Comparison of ENCODE assay signal across 7 mouse cellular contexts in genomic region chr7:99073734-99074372, GRCm38 (mm10).
DNase-seq lines count a peak whose midpoint lies in the region; ATAC-seq and TF ChIP-seq lines count a peak whose summit lies in the region.

No protein-coding gene starts in this region.

- no peaks in the 10 kb centered on the region for H3K9me3 ChIP-seq in lung, embryonic 14.5 days (ENCODE audit: low read depth, low read length)
- no peaks in the 10 kb centered on the region for H3K9me3 ChIP-seq in forebrain, embryonic 16.5 days (ENCODE audit: control insufficient read depth, low read length)
- no peaks in the 10 kb centered on the region for H3K9me3 ChIP-seq in neural tube, embryonic 13.5 days

- peaks cover 23% of the 10 kb centered on the region for H3K4me1 ChIP-seq in lung, embryonic 14.5 days (ENCODE audit: insufficient read depth)
- 0 out of 2 replicates have a peak, but pooled peaks cover 4% of the 10 kb centered on the region for H3K4me1 ChIP-seq in forebrain, embryonic 16.5 days (replicated peaks; ENCODE audit: control insufficient read depth, insufficient read depth, low read length)
- H3K4me1 ChIP-seq in neural tube, embryonic 13.5 days (replicated peaks): no peaks in the 10 kb centered on the region

- no peak overlapping the region for H3K27ac ChIP-seq in lung, embryonic 14.5 days (ENCODE audit: low read depth)
- H3K27ac ChIP-seq in forebrain, embryonic 16.5 days (ENCODE audit: low read length): no peak overlapping the region
- H3K27ac ChIP-seq in neural tube, embryonic 13.5 days (replicated peaks): no peak overlapping the region

- 0 out of 2 replicates have a peak, but pooled peaks cover 7% of the 10 kb centered on the region for H3K36me3 ChIP-seq in lung, embryonic 14.5 days (ENCODE audit: insufficient read depth)
- no peaks in the 10 kb centered on the region for H3K36me3 ChIP-seq in forebrain, embryonic 16.5 days (ENCODE audit: control insufficient read depth, insufficient read depth)
- H3K36me3 ChIP-seq in neural tube, embryonic 13.5 days: no peaks in the 10 kb centered on the region

- intact Hi-C loops in left cerebral cortex, postnatal 4 days (cut with DNase I): loop anchor here (10.0 kb wide), 3 partner anchors 229 to 589 kb away; partner anchors contain the start of gene Lrrc32

- no peak overlapping the region for H3K4me2 ChIP-seq in lung, embryonic 14.5 days
- H3K4me2 ChIP-seq in forebrain, embryonic 16.5 days (ENCODE audit: low read length): no peak overlapping the region
- no peak overlapping the region for H3K4me2 ChIP-seq in neural tube, embryonic 13.5 days

- ATAC-seq in lung, embryonic 14.5 days (ENCODE audit: insufficient read depth): peak; percentile 50
- ATAC-seq in forebrain, embryonic 16.5 days: peak; percentile 77
- ATAC-seq in neural tube, embryonic 13.5 days (ENCODE audit: low read depth): peak; percentile 82
- ATAC-seq in megakaryocyte, adult 5-6 weeks (ENCODE audit: poor library complexity, severe bottlenecking): no peak

- peak; percentile 78 for TF ChIP-seq CTCF in lung, embryonic 14.5 days (IDR thresholded peaks at IDR 0.05; ENCODE audit: low read depth)

- peak; percentile 88 for DNase-seq in lung, embryonic 14.5 days
- DNase-seq in lung, adult 18-20 months: no peak
- peak; percentile 50 to 77 for DNase-seq in cerebellum, postnatal 25 days
- DNase-seq in left cerebral cortex, postnatal 4 days: peak; percentile 50

- H3K27me3 ChIP-seq in lung, embryonic 14.5 days (ENCODE audit: insufficient read depth, low read length): no peaks in the 10 kb centered on the region
- H3K27me3 ChIP-seq in forebrain, embryonic 16.5 days (replicated peaks; ENCODE audit: control insufficient read depth, insufficient read depth, low read length): no peaks in the 10 kb centered on the region
- no peaks in the 10 kb centered on the region for H3K27me3 ChIP-seq in neural tube, embryonic 13.5 days

- no peak overlapping the region for H3K9ac ChIP-seq in lung, embryonic 14.5 days
- H3K9ac ChIP-seq in forebrain, embryonic 16.5 days (replicated peaks; ENCODE audit: low read depth, low read length): no peak overlapping the region
- no peak overlapping the region for H3K9ac ChIP-seq in neural tube, embryonic 13.5 days

- H3K4me3 ChIP-seq in lung, embryonic 14.5 days (ENCODE audit: low read depth, low read length): no peak overlapping the region
- H3K4me3 ChIP-seq in forebrain, embryonic 16.5 days (replicated peaks; ENCODE audit: low read length): no peak overlapping the region
- H3K4me3 ChIP-seq in neural tube, embryonic 13.5 days: no peak overlapping the region

- WGBS in lung, embryonic 14.5 days: 30% methylated on average over 7 of the region's 7 CpGs
- 14% methylated on average over 7 of the region's 7 CpGs for WGBS in forebrain, embryonic 16.5 days
- WGBS in neural tube, embryonic 13.5 days: 27% methylated on average over 7 of the region's 7 CpGs

Comparison
In these comparisons a context has a peak if more than half of its experiments do, and no peak if none do; other contexts are left out.
1. DNase-seq: peak in lung, embryonic 14.5 days (single experiment), cerebellum, postnatal 25 days (2 of 2) and left cerebral cortex, postnatal 4 days (single experiment); none in lung, adult 18-20 months (0 of 2).